Mouse (Mus musculus): Measurements from ENCODE around the gene Cyb5rl. TPM values are rescaled to one million over a fixed set of nuclear protein-coding genes. Genes with fewer than 3 reads are reported as not detected.

Gene Cyb5rl
- polyA plus RNA-seq, 1 experiment from 2014 or later, result 3.6 TPM

GRCm38 (mm10) chr4:107026451-107026850 is 40.3 kb upstream of the Cyb5rl start:
- Histone ChIP-seq H3K27ac (ENCODE audit: low read depth, low read length) (no peak overlapping the region), H3K9me3 (replicated peaks; ENCODE audit: control insufficient read depth, low read length) (no peaks in the 10 kb centered on the region), H3K36me3 (ENCODE audit: control insufficient read depth, insufficient read depth, low read length) (peaks cover 28% of the 10 kb centered on the region), H3K9ac (ENCODE audit: low read length) (no peak overlapping the region), H3K4me3 (ENCODE audit: low read depth, low read length) (no peak overlapping the region), H3K4me2 (ENCODE audit: low read length) (no peak overlapping the region), H3K4me1 (ENCODE audit: control insufficient read depth, insufficient read depth, low read length) (peaks cover 17% of the 10 kb centered on the region), H3K27me3 (replicated peaks; ENCODE audit: control insufficient read depth, insufficient read depth, low read length) (no peaks in the 10 kb centered on the region; the same call in 1 of the 2 replicates)
- ATAC-seq (no peak), DNase-seq (ENCODE audit: low spot score) (no peak)
- WGBS, result 71% methylated on average over 8 of the region's 8 CpGs

GRCm38 (mm10) chr4:107035689-107036088 is 31.1 kb upstream of the Cyb5rl start:
- WGBS, result 93% methylated on average over 4 of the region's 4 CpGs
- no peak for DNase-seq (ENCODE audit: low spot score)
- no peaks in the 10 kb centered on the region for H3K4me1 ChIP-seq (ENCODE audit: control insufficient read depth, insufficient read depth, low read length)

GRCm38 (mm10) chr4:107036985-107037384 is 29.8 kb upstream of the Cyb5rl start:
- H3K4me2 ChIP-seq (ENCODE audit: low read length), result no peak overlapping the region
- no peaks in the 10 kb centered on the region for H3K9me3 ChIP-seq (replicated peaks; ENCODE audit: control insufficient read depth, low read length)
- H3K36me3 ChIP-seq (ENCODE audit: control insufficient read depth, insufficient read depth, low read length), result peaks cover 85% of the 10 kb centered on the region
- H3K4me1 ChIP-seq (ENCODE audit: control insufficient read depth, insufficient read depth, low read length), result no peaks in the 10 kb centered on the region
- 93% methylated on average over 2 of the region's 2 CpGs for WGBS
- no peak for DNase-seq (ENCODE audit: low spot score)
- no peak overlapping the region for H3K4me3 ChIP-seq (ENCODE audit: low read depth, low read length)
- no peaks in the 10 kb centered on the region for H3K27me3 ChIP-seq (replicated peaks; ENCODE audit: control insufficient read depth, insufficient read depth, low read length)
- ATAC-seq, result no peak
- no peak overlapping the region for H3K9ac ChIP-seq (ENCODE audit: low read length)
- H3K27ac ChIP-seq (ENCODE audit: low read depth, low read length), result no peak overlapping the region

More at GRCm38 (mm10) chr4:107035689-107036088, 31.1 kb upstream of the Cyb5rl start:
- Histone ChIP-seq H3K36me3 (ENCODE audit: control insufficient read depth, insufficient read depth, low read length) (peaks cover 85% of the 10 kb centered on the region), H3K4me2 (ENCODE audit: low read length) (no peak overlapping the region), H3K27me3 (replicated peaks; ENCODE audit: control insufficient read depth, insufficient read depth, low read length) (no peaks in the 10 kb centered on the region), H3K4me3 (ENCODE audit: low read depth, low read length) (no peak overlapping the region), H3K27ac (ENCODE audit: low read depth, low read length) (no peak overlapping the region), H3K9me3 (replicated peaks; ENCODE audit: control insufficient read depth, low read length) (no peaks in the 10 kb centered on the region), H3K9ac (ENCODE audit: low read length) (no peak overlapping the region)
- no peak for ATAC-seq

GRCm38 (mm10) chr4:107038303-107038702 is 28.5 kb upstream of the Cyb5rl start:
- Histone ChIP-seq H3K27ac (ENCODE audit: low read depth, low read length) (no peak overlapping the region), H3K4me2 (ENCODE audit: low read length) (no peak overlapping the region), H3K36me3 (ENCODE audit: control insufficient read depth, insufficient read depth, low read length) (peaks cover 83% of the 10 kb centered on the region), H3K27me3 (replicated peaks; ENCODE audit: control insufficient read depth, insufficient read depth, low read length) (no peaks in the 10 kb centered on the region), H3K9ac (ENCODE audit: low read length) (no peak overlapping the region), H3K4me1 (ENCODE audit: control insufficient read depth, insufficient read depth, low read length) (no peaks in the 10 kb centered on the region), H3K4me3 (ENCODE audit: low read depth, low read length) (no peak overlapping the region), H3K9me3 (replicated peaks; ENCODE audit: control insufficient read depth, low read length) (no peaks in the 10 kb centered on the region)
- no peak for ATAC-seq
- WGBS, result 78% methylated on average over 4 of the region's 4 CpGs
- DNase-seq (ENCODE audit: low spot score), result no peak

GRCm38 (mm10) chr4:107039270-107039669 is 27.5 kb upstream of the Cyb5rl start:
- Histone ChIP-seq H3K27ac (ENCODE audit: low read depth, low read length) (no peak overlapping the region), H3K9ac (ENCODE audit: low read length) (no peak overlapping the region), H3K4me2 (ENCODE audit: low read length) (no peak overlapping the region), H3K27me3 (replicated peaks; ENCODE audit: control insufficient read depth, insufficient read depth, low read length) (no peaks in the 10 kb centered on the region), H3K36me3 (ENCODE audit: control insufficient read depth, insufficient read depth, low read length) (peaks cover 81% of the 10 kb centered on the region), H3K9me3 (replicated peaks; ENCODE audit: control insufficient read depth, low read length) (no peaks in the 10 kb centered on the region), H3K4me3 (ENCODE audit: low read depth, low read length) (no peak overlapping the region), H3K4me1 (ENCODE audit: control insufficient read depth, insufficient read depth, low read length) (no peaks in the 10 kb centered on the region)
- no peak for DNase-seq (ENCODE audit: low spot score)
- ATAC-seq, result peak; percentile 40; the same call in 1 of the 2 replicates
- 74% methylated on average over 8 of the region's 8 CpGs for WGBS

- Histone ChIP-seq H3K4me2 (ENCODE audit: low read length) (no peak overlapping the region), H3K9me3 (replicated peaks; ENCODE audit: control insufficient read depth, low read length) (no peaks in the 10 kb centered on the region), H3K27me3 (replicated peaks; ENCODE audit: control insufficient read depth, insufficient read depth, low read length) (no peaks in the 10 kb centered on the region), H3K4me3 (ENCODE audit: low read depth, low read length) (no peak overlapping the region), H3K9ac (ENCODE audit: low read length) (no peak overlapping the region), H3K27ac (ENCODE audit: low read depth, low read length) (no peak overlapping the region), H3K36me3 (ENCODE audit: control insufficient read depth, insufficient read depth, low read length) (peaks cover 87% of the 10 kb centered on the region), H3K4me1 (ENCODE audit: control insufficient read depth, insufficient read depth, low read length) (no peaks in the 10 kb centered on the region)
- ATAC-seq (no peak), DNase-seq (ENCODE audit: low spot score) (no peak)
- 95% methylated on average over 6 of the region's 6 CpGs for WGBS
Measured at GRCm38 (mm10) chr4:107042304-107042703, 24.5 kb upstream of the Cyb5rl start.

GRCm38 (mm10) chr4:107045188-107045587 is 21.6 kb upstream of the Cyb5rl start:
- Histone ChIP-seq H3K9ac (ENCODE audit: low read length) (no peak overlapping the region), H3K4me2 (ENCODE audit: low read length) (no peak overlapping the region), H3K4me3 (ENCODE audit: low read depth, low read length) (no peak overlapping the region), H3K9me3 (replicated peaks; ENCODE audit: control insufficient read depth, low read length) (no peaks in the 10 kb centered on the region), H3K4me1 (ENCODE audit: control insufficient read depth, insufficient read depth, low read length) (no peaks in the 10 kb centered on the region), H3K27me3 (replicated peaks; ENCODE audit: control insufficient read depth, insufficient read depth, low read length) (no peaks in the 10 kb centered on the region), H3K27ac (ENCODE audit: low read depth, low read length) (no peak overlapping the region), H3K36me3 (ENCODE audit: control insufficient read depth, insufficient read depth, low read length) (peaks cover 82% of the 10 kb centered on the region)
- ATAC-seq, result no peak
- no peak for DNase-seq (ENCODE audit: low spot score)
- WGBS, result 96% methylated on average over 13 of the region's 13 CpGs

- Histone ChIP-seq H3K36me3 (ENCODE audit: control insufficient read depth, insufficient read depth, low read length) (peaks cover 57% of the 10 kb centered on the region), H3K27me3 (replicated peaks; ENCODE audit: control insufficient read depth, insufficient read depth, low read length) (no peaks in the 10 kb centered on the region), H3K4me2 (ENCODE audit: low read length) (no peak overlapping the region), H3K9ac (ENCODE audit: low read length) (no peak overlapping the region), H3K4me1 (ENCODE audit: control insufficient read depth, insufficient read depth, low read length) (no peaks in the 10 kb centered on the region), H3K4me3 (ENCODE audit: low read depth, low read length) (no peak overlapping the region), H3K9me3 (replicated peaks; ENCODE audit: control insufficient read depth, low read length) (no peaks in the 10 kb centered on the region), H3K27ac (ENCODE audit: low read depth, low read length) (no peak overlapping the region)
- 91% methylated on average over 5 of the region's 5 CpGs for WGBS
- DNase-seq (ENCODE audit: low spot score), result no peak
- ATAC-seq, result no peak
Measured at GRCm38 (mm10) chr4:107047806-107048205, 19.0 kb upstream of the Cyb5rl start.

GRCm38 (mm10) chr4:107048568-107049162 is 18.1 kb upstream of the Cyb5rl start:
- Histone ChIP-seq H3K27ac (ENCODE audit: low read depth, low read length) (no peak overlapping the region), H3K27me3 (replicated peaks; ENCODE audit: control insufficient read depth, insufficient read depth, low read length) (no peaks in the 10 kb centered on the region), H3K9me3 (replicated peaks; ENCODE audit: control insufficient read depth, low read length) (no peaks in the 10 kb centered on the region), H3K4me2 (ENCODE audit: low read length) (no peak overlapping the region), H3K9ac (ENCODE audit: low read length) (no peak overlapping the region), H3K36me3 (ENCODE audit: control insufficient read depth, insufficient read depth, low read length) (peaks cover 52% of the 10 kb centered on the region), H3K4me3 (ENCODE audit: low read depth, low read length) (no peak overlapping the region), H3K4me1 (ENCODE audit: control insufficient read depth, insufficient read depth, low read length) (no peaks in the 10 kb centered on the region)
- ATAC-seq (no peak), DNase-seq (ENCODE audit: low spot score) (no peak)
- WGBS, result 84% methylated on average over 11 of the region's 11 CpGs

Data from forebrain, embryonic 14.5 days (tissue).